Mouse (Mus musculus) neural tube, embryonic 15.5 days (tissue): Measurements from ENCODE around the gene Itpr2. TPM values are rescaled to one million over a fixed set of nuclear protein-coding genes. Genes with fewer than 3 reads are reported as not detected.

Experiments used
- ATAC-seq: fragments of 200-750 bp; cut with Nextera tagmentation; 2 replicates; pipeline ENCODE4 v1.8.0; 2017; ENCODE audit warnings: mild to moderate bottlenecking, moderate TSS enrichment, moderate library complexity; ENCODE audit not compliant: low FRiP score
- H3K27ac ChIP-seq: fragments of 300-500 bp; sonication (generic); replicated peaks from 2 replicates; pipeline ENCODE4 v1.5.1; 2015; ENCODE audit warnings: mild to moderate bottlenecking, inconsistent platforms
- H3K27me3 ChIP-seq: fragments of 300-500 bp; sonication (generic); replicated peaks from 2 replicates; pipeline ENCODE4 v1.6.1; 2015; ENCODE audit warnings: inconsistent platforms
- H3K36me3 ChIP-seq: fragments of 300-500 bp; sonication (generic); 2 replicates; pipeline ENCODE4 v1.6.1; 2015; ENCODE audit warnings: inconsistent platforms
- H3K4me1 ChIP-seq: fragments of 300-500 bp; sonication (generic); 2 replicates; pipeline ENCODE4 v1.6.1; 2015; ENCODE audit warnings: inconsistent platforms
- H3K4me2 ChIP-seq: fragments of 300-500 bp; sonication (generic); 2 replicates; pipeline ENCODE4 v1.6.1; 2015; ENCODE audit warnings: inconsistent platforms, mild to moderate bottlenecking, moderate library complexity
- H3K4me3 ChIP-seq: fragments of 300-500 bp; sonication (generic); replicated peaks from 2 replicates; pipeline ENCODE4 v1.5.1; 2015; ENCODE audit warnings: mild to moderate bottlenecking, inconsistent platforms
- H3K9ac ChIP-seq: fragments of 300-500 bp; sonication (generic); replicated peaks from 2 replicates; pipeline ENCODE4 v1.6.1; 2015; ENCODE audit warnings: mild to moderate bottlenecking, inconsistent platforms
- H3K9me3 ChIP-seq: fragments of 300-500 bp; sonication (generic); replicated peaks from 2 replicates; pipeline ENCODE4 v1.6.1; 2016; ENCODE audit warnings: inconsistent platforms
- WGBS: fragments of 180-500 bp; shearing (Covaris S2); methylation state at CpG from one replicate; pipeline ENCODE4 v1.1.7; 2015; ENCODE audit warnings: mixed read lengths; 5-methylcytosine and 5-hydroxymethylcytosine counted together
- polyA plus RNA-seq: library from polyadenylated mRNA; unstranded; fragments of >200 nt; fragmentation: Nextera tagmentation; extraction: Ambion mirVana; gene quantifications from 2 replicates; pipeline ENCODE4 v1.2.1, GENCODE M21; 2015

Itpr2 gene
- polyA plus RNA-seq, 1 experiment from 2014 or later: 9.0 TPM

DNA sequence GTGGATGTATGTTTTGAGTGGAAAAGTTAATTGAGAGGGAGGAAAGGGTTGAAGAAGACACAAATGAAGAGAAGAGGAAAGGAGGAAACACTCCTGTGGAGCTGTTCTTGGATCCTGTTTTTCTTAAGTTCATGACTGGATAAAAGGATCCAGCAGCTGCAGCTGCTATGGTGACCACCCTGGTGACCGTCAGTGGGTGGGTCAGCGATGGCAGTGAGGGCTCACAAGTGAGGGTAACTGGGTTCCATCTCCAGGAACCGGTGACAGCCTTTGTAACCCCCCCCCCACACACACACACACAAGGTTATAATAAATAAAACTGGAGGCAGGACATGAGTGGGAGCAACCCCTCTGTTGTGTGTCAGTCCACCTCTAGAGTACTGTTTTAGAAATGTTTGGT, 833 bp upstream of the Itpr2 start:
- peak overlapping the region; percentile 53; the same call in 1 of the 2 replicates for H3K9ac ChIP-seq
- 45% methylated on average over 3 of the region's 3 CpGs for WGBS
- no peak for ATAC-seq

DNA sequence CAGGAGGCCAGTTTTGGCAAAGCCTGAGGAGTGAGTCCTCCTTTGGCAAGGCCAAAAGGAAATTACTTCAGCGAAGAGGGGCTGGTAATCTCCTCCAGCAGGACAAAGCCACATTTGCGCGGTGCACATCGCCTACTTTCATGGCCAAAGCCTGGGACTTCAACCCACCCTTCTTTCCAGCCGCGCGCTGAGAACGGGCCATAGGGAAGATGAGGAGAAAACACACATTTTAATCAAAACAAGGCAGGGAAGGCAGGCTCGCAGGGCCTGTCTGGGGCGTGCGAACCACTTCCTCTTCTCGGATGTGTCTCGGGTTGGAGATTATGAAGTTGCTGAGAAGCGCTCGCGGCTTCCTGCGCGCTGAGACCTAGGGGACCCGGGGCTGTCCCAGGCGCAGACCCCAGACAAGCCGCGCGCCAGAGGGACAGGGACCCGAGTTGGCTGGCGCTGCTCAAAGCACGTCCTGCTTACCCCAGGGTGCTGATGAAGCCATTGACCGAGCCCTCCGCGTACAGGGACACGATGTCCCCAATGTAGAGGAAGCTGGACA, 632 bp downstream of the Itpr2 start:
- WGBS: 2% methylated on average over 30 of the region's 30 CpGs
- no peaks in the 10 kb centered on the region for H3K36me3 ChIP-seq
- peak overlapping the region; percentile 54 for H3K4me3 ChIP-seq
- H3K27ac ChIP-seq: peak overlapping the region; percentile 57
- ATAC-seq: peak; percentile 39; the same call in 1 of the 2 replicates
- H3K9ac ChIP-seq: peak overlapping the region; percentile 53
- H3K9me3 ChIP-seq: no peaks in the 10 kb centered on the region
- peaks cover 27% of the 10 kb centered on the region for H3K27me3 ChIP-seq
- H3K4me2 ChIP-seq: peak overlapping the region; percentile 100
- peaks cover 19% of the 10 kb centered on the region for H3K4me1 ChIP-seq

More for the DNA sequence above, 833 bp upstream of the Itpr2 start:
- peaks cover 27% of the 10 kb centered on the region for H3K27me3 ChIP-seq
- H3K27ac ChIP-seq: no peak overlapping the region
- H3K4me1 ChIP-seq: peaks cover 19% of the 10 kb centered on the region
- no peaks in the 10 kb centered on the region for H3K9me3 ChIP-seq
- H3K4me2 ChIP-seq: peak overlapping the region; percentile 100
- peak overlapping the region; percentile 54 for H3K4me3 ChIP-seq
- no peaks in the 10 kb centered on the region for H3K36me3 ChIP-seq

DNA sequence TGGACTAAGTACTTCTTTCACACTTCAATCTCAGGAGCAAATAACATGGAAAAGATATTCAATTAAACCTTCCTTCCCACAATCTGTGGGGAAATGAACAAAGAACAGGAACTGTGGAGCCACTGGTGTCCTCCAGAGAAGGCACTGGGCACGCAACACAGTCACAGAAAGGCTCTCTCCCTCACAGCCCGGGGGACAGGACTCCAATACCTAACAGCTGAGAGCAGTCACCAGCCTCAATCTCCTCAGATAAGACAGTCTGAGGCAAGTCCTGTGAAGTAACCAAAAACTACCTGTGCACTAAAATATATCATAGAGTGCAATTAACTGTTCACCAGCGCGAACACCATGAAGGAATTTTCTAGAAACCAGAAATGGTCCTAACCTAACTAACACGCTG, 1.3 kb downstream of the Itpr2 start:
- no peaks in the 10 kb centered on the region for H3K9me3 ChIP-seq
- H3K27me3 ChIP-seq: peaks cover 27% of the 10 kb centered on the region
- no peak overlapping the region; the same call in 1 of the 2 replicates for H3K9ac ChIP-seq
- peak overlapping the region; percentile 100 for H3K4me2 ChIP-seq
- H3K36me3 ChIP-seq: no peaks in the 10 kb centered on the region
- peaks cover 19% of the 10 kb centered on the region for H3K4me1 ChIP-seq
- H3K4me3 ChIP-seq: peak overlapping the region; percentile 54; the same call in 1 of the 2 replicates
- ATAC-seq: no peak
- WGBS: 80% methylated on average over 5 of the region's 5 CpGs
- H3K27ac ChIP-seq: no peak overlapping the region

DNA sequence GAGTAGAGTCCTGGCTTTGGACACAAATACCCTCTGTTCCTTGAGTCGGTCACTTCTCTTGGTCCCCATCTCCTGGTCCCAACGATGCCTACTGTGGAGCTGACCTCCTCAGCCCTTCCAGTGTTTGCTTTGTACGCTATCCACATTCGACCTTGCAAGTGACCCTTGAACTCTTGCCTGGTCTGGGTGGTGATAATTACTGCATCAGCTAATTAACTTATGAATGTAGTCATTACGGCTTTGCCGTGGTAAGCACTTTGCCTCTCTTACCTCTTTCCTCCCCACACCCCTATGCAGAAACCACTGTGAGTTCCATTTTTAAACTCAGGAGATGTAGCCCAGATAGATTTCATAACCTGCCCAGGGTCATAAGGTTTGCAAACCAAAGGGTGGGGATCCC, 1.8 kb downstream of the Itpr2 start:
- H3K4me1 ChIP-seq: peaks cover 19% of the 10 kb centered on the region
- H3K36me3 ChIP-seq: no peaks in the 10 kb centered on the region
- peaks cover 27% of the 10 kb centered on the region for H3K27me3 ChIP-seq
- no peak overlapping the region for H3K27ac ChIP-seq
- peak overlapping the region; percentile 100 for H3K4me2 ChIP-seq
- H3K4me3 ChIP-seq: no peak overlapping the region
- H3K9me3 ChIP-seq: no peaks in the 10 kb centered on the region
- no peak overlapping the region for H3K9ac ChIP-seq
- ATAC-seq: no peak
- WGBS: 70% methylated on average over 6 of the region's 6 CpGs

DNA sequence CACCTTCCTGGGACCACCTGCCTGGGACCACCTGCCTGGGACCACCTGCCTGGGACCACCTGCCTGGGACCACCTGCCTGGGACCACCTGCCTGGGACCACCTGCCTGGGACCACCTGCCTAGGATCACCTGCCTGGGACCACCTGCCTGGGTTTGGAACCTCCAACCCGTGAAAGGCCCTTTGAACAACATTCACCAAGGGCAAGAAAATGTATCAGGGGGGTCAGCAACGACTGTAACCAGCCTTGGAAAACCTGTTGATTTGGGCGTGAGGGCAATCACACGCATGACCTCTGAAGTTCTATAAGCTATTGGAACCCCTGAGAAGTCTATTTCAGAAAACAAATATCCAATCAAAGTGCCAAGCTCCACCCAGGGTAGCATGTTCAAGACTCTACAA, 2.5 kb downstream of the Itpr2 start:
- Histone ChIP-seq H3K27ac (no peak overlapping the region), H3K4me3 (no peak overlapping the region), H3K9me3 (no peaks in the 10 kb centered on the region), H3K27me3 (peaks cover 27% of the 10 kb centered on the region), H3K36me3 (no peaks in the 10 kb centered on the region), H3K4me1 (peaks cover 19% of the 10 kb centered on the region), H3K9ac (no peak overlapping the region), H3K4me2 (no peak overlapping the region)
- 78% methylated on average over 4 of the region's 4 CpGs for WGBS
- no peak for ATAC-seq

DNA sequence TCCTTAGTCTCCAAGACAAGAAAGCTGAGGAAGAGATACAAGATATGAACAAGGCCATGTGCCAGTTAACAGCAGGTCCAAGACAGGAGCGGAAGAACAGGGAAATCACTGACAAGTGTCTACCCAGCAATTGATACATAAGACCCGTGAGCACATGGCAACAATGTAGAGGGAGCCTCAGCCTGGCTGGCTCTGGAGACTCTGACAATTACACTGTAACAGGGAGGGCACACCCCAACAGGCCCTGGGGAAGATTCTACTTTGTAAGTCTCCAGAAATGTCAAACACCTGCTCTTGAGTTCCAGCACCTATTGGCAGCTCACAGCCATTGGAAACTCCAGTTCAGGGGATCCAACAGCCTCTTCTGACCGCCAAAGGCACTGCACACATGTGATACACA, 3.6 kb downstream of the Itpr2 start:
- Histone ChIP-seq H3K27ac (no peak overlapping the region), H3K4me1 (peaks cover 19% of the 10 kb centered on the region)
- 88% methylated on average over 3 of the region's 3 CpGs for WGBS

DNA sequence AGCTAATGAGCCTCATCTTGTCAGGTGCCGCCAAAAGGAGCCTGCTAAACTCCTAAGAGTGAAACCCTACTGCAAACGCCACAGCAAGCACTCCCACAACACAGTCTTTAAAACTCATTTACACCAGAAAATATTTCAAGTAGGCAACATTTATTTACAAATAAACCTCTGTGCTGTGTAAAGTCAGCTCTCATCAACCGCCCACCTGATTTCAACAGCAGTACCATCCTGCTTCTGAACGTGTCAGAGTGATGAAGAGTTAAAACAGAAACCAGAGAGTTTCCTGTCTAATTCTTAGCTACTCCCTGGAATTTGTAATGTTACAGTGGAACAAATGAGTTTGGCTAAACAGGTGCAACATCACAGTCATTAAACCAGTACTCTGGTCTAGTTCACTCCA, 4.2 kb downstream of the Itpr2 start:
- Histone ChIP-seq H3K36me3 (no peaks in the 10 kb centered on the region), H3K9me3 (no peaks in the 10 kb centered on the region), H3K4me3 (no peak overlapping the region), H3K4me1 (peaks cover 16% of the 10 kb centered on the region), H3K9ac (no peak overlapping the region), H3K27me3 (0 out of 2 replicates have a peak, but pooled peaks cover 13% of the 10 kb centered on the region), H3K27ac (no peak overlapping the region), H3K4me2 (no peak overlapping the region)
- no peak for ATAC-seq
- 81% methylated on average over 4 of the region's 4 CpGs for WGBS

More for the DNA sequence above, 3.6 kb downstream of the Itpr2 start:
- H3K4me2 ChIP-seq: no peak overlapping the region
- peaks cover 19% of the 10 kb centered on the region for H3K27me3 ChIP-seq
- no peak overlapping the region for H3K4me3 ChIP-seq
- ATAC-seq: no peak
- no peaks in the 10 kb centered on the region for H3K36me3 ChIP-seq
- no peaks in the 10 kb centered on the region for H3K9me3 ChIP-seq
- no peak overlapping the region for H3K9ac ChIP-seq

DNA sequence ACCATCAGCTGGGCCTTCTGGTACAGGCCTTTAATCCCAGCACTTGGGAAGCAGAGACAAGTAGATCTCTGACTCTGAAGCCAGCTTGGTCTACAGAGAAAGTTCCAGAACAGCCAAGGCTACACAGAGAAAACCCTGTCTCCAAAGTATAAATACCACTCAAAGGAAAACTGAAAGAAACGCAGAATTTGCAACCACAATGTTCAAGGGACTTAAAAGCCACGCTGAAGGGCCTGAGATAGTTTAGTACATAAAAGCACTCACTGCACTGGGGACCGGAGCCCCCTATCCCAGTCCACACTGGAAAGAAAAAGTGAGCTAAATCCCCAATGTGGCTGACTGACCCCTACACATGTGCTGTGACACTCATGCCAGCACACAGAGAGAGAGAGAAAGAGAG, 4.6 kb downstream of the Itpr2 start:
- 83% methylated on average over 3 of the region's 3 CpGs for WGBS
- Histone ChIP-seq H3K27me3 (0 out of 2 replicates have a peak, but pooled peaks cover 11% of the 10 kb centered on the region), H3K4me2 (no peak overlapping the region), H3K27ac (no peak overlapping the region), H3K9me3 (no peaks in the 10 kb centered on the region), H3K36me3 (no peaks in the 10 kb centered on the region), H3K4me1 (peaks cover 11% of the 10 kb centered on the region), H3K9ac (no peak overlapping the region), H3K4me3 (no peak overlapping the region)
- ATAC-seq: no peak

DNA sequence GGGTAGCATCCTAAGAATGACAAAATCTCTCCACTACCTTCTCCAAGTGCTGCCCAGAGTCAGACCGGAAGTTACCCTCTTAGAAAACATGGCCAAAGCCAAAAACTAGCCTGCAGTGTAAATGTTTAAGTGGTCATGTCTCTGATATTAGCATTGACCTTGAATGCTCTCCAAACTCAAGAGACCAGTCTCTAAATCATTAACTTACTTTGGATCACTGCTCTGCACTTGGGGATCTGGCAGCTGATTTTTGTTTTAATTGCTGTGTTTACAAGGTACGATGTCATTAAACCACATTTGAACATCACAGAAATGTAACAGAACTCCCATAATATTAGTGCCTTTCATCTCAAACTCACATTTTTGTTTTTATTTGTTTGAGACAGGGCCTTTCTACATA, 10.3 kb downstream of the Itpr2 start:
- Histone ChIP-seq H3K4me3 (no peak overlapping the region), H3K9me3 (no peaks in the 10 kb centered on the region)
- 91% methylated on average over 2 of the region's 2 CpGs for WGBS

DNA sequence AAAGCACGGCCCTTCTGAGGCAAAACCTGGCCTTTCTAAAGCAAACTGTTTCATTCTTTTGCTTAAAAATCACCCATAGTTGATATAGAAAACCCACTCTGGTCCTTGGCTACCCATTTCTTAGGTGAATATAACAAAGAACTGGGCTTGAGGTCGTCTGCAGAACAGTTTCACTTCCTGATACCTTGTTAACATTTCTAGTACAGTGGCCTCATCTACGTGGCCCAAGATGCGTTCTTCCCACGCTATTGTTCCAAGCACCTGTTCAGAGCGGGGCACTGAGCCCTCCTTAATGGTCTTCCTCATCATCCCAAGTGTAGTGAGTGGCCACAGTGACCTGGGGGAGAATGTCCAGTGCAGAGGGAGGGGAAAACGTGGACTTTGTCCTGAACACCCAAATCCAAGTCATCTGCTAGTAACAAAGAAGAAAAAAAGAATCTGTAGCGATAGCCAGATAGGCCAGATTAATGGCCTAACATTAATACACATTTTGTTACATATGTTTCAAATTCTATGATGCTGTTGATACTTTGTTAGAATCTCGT, 11.5 kb downstream of the Itpr2 start:
- no peak for ATAC-seq
- H3K27ac ChIP-seq: no peak overlapping the region
- H3K9me3 ChIP-seq: no peaks in the 10 kb centered on the region
- no peaks in the 10 kb centered on the region for H3K4me1 ChIP-seq
- no peaks in the 10 kb centered on the region for H3K36me3 ChIP-seq
- no peaks in the 10 kb centered on the region for H3K27me3 ChIP-seq
- WGBS: 84% methylated on average over 9 of the region's 9 CpGs
- H3K4me3 ChIP-seq: no peak overlapping the region
- H3K9ac ChIP-seq: no peak overlapping the region
- H3K4me2 ChIP-seq: no peak overlapping the region

More for the DNA sequence above, 10.3 kb downstream of the Itpr2 start:
- no peak overlapping the region for H3K9ac ChIP-seq
- no peaks in the 10 kb centered on the region for H3K36me3 ChIP-seq
- H3K4me2 ChIP-seq: no peak overlapping the region
- no peak for ATAC-seq
- H3K27ac ChIP-seq: no peak overlapping the region
- H3K27me3 ChIP-seq: no peaks in the 10 kb centered on the region
- no peaks in the 10 kb centered on the region for H3K4me1 ChIP-seq

DNA sequence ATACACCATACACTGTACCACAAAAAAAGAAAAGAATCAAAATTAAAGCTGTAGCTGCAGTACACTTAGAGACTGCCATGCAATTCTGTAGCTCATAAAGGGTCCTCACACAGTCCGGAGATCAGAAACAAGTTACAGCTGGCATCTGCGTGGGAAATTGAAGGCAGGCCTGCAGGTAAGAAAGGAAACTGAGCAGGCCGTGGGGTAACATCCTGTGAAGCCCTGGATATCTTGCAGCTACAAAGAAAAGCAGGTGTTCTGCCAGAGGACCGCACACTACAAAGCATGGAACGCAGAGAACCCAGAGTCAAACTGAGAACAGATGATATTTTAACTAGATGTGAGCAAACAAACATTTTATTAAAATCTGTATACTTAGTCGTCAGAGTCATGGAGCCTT, 12.2 kb downstream of the Itpr2 start:
- no peaks in the 10 kb centered on the region for H3K4me1 ChIP-seq
- no peak for ATAC-seq
- H3K9me3 ChIP-seq: no peaks in the 10 kb centered on the region
- no peaks in the 10 kb centered on the region for H3K36me3 ChIP-seq
- H3K27me3 ChIP-seq: no peaks in the 10 kb centered on the region
- H3K9ac ChIP-seq: no peak overlapping the region
- H3K27ac ChIP-seq: no peak overlapping the region
- H3K4me2 ChIP-seq: no peak overlapping the region
- WGBS: 87% methylated on average over 6 of the region's 6 CpGs
- H3K4me3 ChIP-seq: no peak overlapping the region

DNA sequence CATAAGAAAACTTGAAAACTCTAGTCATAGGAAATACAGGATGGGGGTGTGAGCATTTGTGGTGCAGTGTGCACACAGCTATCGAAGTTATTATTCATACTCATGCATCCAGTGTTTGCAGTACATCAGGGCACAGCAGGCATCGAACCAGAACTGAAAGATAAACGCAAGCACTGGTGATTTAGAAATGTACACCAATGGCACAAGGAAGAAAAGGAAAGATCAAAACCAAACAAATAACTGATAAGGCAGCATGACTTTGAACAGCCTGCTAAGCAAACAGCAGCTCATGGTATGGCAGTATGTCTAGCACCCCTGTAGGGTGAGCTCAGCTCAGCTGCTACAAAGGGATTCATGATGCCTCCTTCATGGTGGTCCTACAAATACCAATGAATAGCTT, 13.3 kb downstream of the Itpr2 start:
- Histone ChIP-seq H3K36me3 (no peaks in the 10 kb centered on the region), H3K27ac (no peak overlapping the region), H3K9me3 (no peaks in the 10 kb centered on the region), H3K4me2 (no peak overlapping the region), H3K27me3 (no peaks in the 10 kb centered on the region), H3K4me1 (no peaks in the 10 kb centered on the region), H3K4me3 (no peak overlapping the region), H3K9ac (no peak overlapping the region)
- 80% methylated on average over 3 of the region's 3 CpGs for WGBS
- ATAC-seq: no peak
